Mouse (Mus musculus): Measurements from ENCODE around the gene Slc35b4.

DNA sequence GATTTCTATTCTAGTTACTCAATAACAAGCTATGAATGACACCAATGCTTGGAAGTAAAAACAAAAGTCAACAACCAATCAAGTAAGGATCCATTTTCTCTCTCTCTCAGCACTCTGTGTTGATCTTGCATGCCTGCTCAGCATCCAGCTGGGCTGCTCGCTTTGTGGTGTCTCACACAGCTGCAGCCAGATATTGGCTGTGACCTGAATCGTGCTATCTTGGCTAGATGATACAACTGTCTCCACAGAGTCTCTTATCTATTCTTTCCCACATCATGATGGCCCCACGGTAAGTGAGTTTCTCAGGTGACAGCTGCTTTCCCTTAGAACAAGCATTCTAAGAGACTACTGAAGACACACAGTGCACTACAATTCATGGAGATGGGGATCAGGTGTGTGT, 5.0 kb upstream of the Slc35b4 start:
- TF ChIP-seq CTCF (IDR thresholded peaks at IDR 0.05; ENCODE audit: borderline replicate concordance, extremely low read depth, insufficient read depth, insufficient read length), result no peak
- no peak for TF ChIP-seq POLR2A (IDR thresholded peaks at IDR 0.05; ENCODE audit: borderline replicate concordance, extremely low read depth, insufficient read depth, insufficient read length, poor library complexity, severe bottlenecking)

All from brain, embryonic 14.5 days (tissue).